Mouse (Mus musculus) cortical plate, adult 2 months (tissue): ENCODE data around the gene Slco3a1.

Experiments used
- CTCF ChIP-seq: fragments of 200-500 bp; IDR thresholded peaks from 2 replicates; pipeline ENCODE4 v1.5.1; 2011; ENCODE audit warnings: mild to moderate bottlenecking, control low read depth, low read length; ENCODE audit not compliant: insufficient read depth; ENCODE audit errors: extremely low read depth
- POLR2A ChIP-seq: fragments of 200-500 bp; IDR thresholded peaks from 2 replicates; pipeline ENCODE4 v1.6.1; 2011; ENCODE audit warnings: mild to moderate bottlenecking, low read length, control low read depth; ENCODE audit not compliant: insufficient read depth; ENCODE audit errors: extremely low read depth

GRCm38 (mm10) chr7:74270089-74270394, 284.5 kb downstream of the Slco3a1 start:
- TF ChIP-seq CTCF (no peak), POLR2A (no peak)
